Mouse (Mus musculus) liver (tissue): ENCODE measurements around the gene Spen.
"Not testable (repeated sequence)": the region's sequence is repeated elsewhere in the genome, so short reads cannot be mapped to it uniquely, and the experiment has no call there.

ENCODE experiments used
- DNase-seq: peaks from one replicate; pipeline ENCODE4 v3.0.0-alpha.2; 2020; ENCODE audit warnings: mixed read lengths

Spen gene

DNA sequence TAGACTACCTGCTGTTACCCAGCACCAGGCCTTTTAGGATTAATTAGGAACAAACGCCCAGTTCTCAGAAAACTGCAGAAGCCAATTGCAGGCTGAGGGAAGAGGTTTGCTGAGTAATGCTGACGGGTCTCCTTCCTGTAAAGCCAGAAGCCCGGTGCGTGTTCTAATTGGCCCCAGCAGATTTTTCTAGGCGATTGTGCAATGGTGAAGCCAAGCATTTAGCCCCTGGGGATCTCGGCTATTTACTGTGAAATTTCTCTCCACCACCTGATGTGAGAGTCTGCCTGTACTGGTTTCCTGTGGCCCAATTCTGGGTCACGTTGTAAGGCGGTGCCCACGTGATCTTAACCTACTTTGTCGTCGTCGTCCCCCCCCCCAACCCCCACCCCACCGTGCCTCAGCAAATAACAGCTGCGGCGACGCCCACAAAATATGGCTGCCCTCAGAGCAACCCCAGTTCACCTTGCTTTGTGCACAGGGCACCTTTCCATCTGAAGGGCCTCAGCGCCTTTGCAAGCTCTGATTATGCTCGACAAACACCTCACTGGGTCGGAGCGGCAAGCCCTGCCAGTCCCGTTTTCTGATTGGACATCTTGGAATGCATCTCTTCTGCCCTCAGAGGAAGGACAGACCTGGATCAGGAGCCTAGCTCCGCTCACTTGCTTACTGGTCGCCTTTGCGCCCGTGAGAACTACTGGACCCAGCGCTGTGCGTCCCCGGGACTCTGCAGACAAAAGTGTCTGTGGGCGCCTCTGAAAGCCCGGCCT lies 20.9 kb upstream of the Spen start:
- peak; percentile 85 for DNase-seq

DNA sequence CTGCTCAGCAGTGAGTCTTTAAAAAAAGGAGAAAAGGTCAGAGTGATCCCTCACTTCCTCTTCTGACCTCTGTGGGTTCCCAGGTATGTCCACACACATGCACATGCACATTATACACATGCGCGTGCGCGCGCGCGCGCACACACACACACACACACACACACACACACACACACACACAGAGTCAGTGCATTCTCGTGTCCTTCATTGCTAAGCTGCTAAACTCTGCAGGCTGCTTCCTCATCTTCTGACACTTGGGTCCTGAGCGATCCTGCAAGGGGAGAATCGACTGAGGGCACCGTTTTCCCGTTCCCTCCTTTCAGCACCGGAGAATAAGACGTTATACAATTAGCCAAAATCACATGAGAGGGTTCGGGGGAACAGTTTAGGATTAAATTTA lies 20.3 kb upstream of the Spen start:
- peak; percentile 54 for DNase-seq

DNA sequence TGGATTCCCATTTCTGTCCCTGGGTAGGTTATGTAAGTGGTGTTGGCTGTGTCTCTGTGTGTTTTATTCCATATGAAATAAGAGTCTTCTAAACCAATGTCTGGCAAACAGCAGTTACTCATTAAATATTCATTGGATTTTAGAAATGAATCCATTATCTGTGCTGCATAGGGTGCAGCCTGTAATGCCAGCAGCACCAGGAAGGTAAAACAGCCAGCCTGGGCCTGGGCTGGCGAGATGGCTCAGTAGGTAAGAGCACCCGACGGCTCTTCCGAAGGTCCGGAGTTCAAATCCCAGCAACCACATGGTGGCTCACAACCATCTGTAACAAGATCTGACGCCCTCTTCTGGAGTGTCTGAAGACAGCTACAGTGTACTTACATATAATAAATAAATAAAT lies 17.8 kb upstream of the Spen start:
- DNase-seq: not testable (repeated sequence)

DNA sequence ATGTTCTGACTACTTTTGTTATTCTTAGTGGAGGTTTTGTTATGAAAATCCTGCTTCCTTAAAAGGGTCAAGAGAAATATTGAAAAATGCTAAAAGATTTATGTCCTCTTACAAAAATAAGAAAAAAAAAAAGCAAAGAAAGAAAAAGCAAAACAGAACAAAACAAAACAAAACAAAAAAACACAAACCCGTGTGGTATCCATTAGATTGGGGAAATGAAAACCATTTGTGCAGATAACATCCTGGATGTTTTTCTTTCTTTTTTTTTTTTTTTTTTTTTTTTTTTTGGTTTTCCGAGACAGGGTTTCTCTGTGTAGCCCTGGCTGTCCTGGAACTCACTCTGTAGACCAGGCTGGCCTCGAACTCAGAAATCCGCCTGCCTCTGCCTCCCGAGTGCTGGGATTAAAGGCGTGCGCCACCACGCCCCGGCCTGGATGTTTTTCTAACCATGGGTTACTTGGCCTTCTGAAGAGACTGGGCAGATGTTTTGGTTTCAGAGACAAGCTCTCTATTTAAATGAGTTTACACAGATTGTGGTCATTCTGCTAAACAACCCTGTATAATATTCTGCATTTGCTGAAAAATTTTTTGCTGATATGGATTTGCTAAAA lies 16.0 kb upstream of the Spen start:
- DNase-seq: not testable (repeated sequence)

DNA sequence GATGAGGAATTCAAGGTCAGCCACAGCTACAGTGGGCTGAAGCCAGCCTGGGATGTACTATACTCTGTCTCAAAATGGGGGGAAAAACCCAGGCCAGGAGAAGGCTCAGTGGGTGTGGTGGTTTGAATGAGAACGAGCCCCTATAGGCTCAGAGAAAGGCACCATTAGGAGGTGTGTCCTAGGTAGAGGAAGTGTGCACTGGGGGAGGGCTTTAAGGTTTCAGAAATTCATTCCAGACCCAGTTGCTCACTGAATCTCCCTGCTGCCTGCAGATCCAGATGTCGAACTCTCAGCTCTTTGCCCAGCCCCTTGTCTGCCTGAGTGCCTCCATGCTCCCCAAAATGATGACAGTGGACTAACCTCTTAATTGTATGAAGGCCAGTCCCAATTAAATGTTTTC lies 14.1 kb upstream of the Spen start:
- DNase-seq: peak; percentile 28

DNA sequence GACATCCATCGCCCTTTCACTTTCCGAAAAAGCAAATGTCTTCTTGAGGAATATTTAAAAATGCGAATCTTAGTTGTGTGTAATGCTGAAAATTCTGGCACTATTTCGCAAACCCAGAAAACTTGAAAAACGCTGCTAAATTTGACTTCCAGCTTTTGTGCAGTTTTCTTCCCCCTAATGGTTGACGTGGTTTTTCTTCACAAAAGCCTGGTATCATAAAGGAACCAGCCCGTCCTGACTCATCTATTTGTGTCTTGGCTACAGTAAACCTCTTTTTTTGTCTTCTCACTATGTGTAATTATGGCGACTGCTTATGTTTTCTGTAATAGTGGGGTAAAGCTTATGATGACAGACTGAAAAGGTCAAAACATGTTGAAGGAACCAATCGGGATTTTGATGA lies 8.9 kb upstream of the Spen start:
- no peak for DNase-seq

DNA sequence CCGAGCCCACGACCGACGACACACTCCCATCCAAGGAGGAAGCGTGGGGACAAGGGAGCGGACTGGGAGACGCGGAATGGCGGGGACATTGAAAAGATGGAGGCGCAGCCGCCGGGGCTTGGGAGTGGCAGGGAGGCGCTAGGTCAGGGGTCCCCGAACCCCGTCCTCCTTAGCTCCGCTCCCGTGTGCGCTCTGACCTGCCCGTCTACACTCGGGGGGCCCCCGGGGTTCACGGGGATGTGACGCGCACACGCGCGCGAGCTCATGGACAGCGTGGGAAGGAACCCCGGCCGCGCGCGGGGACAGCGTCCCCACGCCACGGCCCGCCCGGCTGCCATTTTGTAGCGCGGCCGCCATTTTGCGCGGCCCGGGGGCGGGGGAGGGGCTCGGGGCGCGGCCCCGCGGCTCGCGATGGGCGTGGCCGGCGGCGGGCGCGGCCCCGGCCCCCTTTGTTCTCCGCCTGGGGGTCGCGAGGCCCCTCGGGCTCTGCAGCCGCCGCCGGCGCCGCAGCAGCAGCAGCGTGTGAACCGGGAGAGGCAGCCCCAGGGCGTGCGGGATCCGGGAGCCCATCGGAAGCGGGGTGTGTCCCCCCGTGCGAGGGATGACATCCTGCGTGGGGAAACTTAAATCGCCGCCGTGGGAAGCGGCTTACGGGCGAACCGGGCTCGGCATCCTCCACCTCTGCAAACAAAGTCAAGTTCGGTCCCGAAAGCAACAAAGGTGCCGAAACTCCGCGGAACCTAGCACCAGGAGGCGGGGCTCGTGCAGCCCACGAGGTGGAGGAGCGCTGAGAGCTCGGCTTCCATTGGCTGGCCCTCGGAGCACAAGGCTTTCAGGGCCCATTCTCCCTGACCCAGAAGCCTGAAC lies 8.2 kb upstream of the Spen start:
- DNase-seq: peak; percentile 88

DNA sequence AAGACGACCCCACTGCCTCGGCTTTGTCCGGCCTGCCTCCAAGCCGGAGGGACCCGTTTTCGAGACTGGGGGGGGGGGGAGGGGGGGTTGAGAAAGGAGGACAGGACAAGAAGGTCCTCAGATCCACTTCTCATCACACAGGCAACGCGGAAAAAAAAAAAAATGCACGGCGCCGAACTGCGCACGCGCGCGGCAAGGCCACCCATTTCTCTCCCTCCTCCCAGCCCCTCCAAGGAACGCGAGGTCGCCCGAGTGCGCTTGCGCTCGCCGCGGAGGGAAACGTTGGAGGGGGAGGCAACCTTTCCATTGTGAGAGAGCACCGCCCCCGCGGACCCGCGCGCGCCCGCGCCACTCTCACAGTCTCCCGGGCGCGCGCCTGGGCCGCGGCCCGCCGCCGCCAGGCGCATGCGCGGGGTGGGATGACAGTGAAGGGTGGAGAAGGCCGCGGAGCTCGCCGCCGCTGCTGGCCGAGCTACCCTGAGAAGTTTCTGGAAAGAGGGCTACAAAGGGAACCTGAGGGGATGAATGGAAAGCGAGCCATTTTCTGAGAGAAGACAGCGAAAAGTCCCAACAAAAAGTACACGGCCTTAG lies 7.4 kb upstream of the Spen start:
- peak; percentile 100 for DNase-seq

DNA sequence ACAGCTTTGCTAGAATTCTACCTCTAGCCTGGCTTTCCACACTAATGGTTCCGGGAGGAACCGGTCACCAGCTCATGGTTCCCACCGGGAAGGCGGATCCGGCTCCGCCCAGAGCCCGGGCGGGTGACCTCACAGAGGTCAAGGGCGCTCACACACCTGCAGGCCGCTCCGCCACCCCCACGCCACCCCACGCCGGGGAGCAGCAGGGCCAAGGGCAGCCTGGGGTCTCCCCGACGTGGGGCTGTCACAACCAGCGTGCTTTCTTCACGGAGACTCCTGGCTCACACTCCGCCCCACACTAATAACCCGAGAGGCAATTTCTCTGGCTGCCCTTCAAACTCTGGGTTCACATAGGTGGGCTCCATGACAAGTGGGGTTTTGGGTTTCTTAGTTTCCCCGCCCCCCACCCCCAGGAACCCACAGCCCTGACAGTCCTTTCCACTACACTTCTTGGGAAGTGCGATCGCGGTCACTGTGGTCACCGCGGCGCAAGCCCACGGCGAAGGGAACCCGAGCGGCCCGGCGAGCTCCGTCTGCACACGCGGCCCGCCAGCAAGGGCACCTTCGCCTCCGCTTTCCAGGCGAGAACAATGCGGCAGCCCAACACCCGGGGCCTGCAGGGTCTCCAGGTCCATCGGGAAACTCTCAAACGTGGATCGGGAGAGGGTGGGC lies 6.8 kb upstream of the Spen start:
- peak; percentile 83 for DNase-seq

DNA sequence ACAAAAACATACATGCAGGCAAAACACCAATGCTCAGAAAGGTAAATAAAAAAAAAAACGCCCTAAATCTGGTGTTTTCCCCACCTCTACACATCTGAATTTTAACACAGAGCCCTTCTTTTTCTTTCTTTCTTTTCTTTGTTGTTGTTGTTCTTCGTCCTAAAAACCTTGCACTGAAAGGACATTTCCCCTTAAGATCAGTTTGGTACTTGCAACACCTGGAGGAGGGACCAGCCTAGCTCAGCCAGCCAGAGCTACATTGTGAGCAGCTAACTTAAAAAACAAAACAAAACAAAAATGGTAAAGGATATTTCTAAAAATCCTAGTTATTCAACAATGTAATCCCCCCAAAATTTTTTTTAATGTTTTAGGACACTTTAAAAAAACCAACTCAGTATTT lies 6.1 kb upstream of the Spen start:
- no peak for DNase-seq

DNA sequence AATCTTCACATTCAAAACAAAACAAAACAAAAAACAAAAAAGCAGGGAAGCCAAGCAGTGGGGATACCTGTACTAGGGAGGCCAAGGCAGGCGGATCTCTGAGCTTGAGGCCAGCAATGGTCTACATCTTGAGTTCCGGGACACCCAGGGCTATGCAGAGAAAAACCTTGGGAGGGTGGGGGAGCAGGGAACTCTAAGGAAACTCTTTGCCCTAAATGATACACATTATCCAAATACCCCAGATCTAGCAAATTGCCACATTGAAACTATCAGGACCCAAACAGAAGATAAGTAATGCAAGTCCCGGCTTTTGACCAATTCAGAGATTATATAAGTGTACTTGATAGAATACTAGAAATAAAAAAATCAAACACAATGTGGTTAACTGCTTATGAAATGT lies 5.2 kb upstream of the Spen start:
- DNase-seq: no peak

DNA sequence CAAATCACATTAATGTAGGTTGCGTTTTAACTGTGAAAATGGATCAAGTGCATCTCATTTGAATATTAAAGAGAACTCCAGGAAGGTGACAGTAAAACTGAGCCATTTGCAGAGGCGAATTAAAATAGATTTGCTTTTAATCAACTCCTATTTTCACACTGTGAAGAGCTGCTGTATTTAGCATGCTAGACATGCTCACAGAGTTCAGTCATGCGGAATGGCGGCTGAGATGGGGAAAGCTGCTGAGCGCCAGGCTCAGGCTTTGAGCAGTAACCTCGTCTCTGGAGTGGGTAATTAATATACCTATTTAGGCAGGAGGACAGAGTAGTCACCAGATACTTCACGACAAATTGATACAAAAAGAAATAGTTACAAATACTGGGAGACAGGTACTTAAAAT lies 3.5 kb upstream of the Spen start:
- DNase-seq: no peak

DNA sequence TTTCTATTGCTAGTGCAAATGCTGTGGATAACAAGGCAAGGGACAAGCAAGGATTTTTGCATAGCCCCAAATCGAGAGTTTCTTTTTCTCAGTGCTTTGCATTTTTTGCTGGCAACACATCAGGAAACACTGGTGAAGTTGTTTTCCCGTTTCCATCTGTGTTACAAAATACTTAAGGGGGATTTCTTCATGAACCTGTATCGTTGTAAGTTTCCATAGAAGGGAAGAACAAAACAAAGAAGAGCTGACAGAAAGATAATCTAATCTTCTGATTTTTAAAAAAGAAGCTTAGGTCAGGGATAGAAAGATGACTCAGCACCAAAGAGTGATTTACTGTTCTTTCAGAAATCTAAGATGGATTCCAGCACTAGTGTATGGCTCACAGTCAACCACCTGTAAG lies 2.4 kb upstream of the Spen start:
- DNase-seq: no peak

DNA sequence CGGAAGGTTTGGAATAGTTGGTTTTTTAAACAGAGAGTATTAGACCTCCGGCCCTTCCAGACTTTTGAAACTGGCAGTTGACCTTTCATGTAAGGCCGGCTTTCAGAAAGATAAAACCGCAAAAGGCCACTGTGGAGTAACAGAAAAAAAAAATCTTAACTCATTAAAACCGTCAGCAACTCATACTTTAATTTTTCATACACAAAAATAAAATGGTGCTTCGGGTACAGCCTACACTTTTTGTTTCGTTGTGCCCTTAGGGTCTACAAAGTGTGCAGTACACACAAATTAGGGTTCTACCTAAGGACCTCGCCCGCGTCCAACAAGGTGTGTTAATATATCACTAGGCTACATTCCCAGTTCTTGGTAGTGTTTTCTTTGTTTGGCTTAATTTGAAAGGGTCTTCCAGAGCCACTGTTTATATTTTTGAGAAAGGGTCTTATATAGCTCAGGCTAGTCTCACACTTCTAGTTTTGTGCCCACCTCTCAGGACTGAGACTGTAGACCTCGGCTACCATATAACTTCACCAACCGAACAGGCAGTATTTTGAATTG lies 893 bp upstream of the Spen start:
- no peak for DNase-seq

DNA sequence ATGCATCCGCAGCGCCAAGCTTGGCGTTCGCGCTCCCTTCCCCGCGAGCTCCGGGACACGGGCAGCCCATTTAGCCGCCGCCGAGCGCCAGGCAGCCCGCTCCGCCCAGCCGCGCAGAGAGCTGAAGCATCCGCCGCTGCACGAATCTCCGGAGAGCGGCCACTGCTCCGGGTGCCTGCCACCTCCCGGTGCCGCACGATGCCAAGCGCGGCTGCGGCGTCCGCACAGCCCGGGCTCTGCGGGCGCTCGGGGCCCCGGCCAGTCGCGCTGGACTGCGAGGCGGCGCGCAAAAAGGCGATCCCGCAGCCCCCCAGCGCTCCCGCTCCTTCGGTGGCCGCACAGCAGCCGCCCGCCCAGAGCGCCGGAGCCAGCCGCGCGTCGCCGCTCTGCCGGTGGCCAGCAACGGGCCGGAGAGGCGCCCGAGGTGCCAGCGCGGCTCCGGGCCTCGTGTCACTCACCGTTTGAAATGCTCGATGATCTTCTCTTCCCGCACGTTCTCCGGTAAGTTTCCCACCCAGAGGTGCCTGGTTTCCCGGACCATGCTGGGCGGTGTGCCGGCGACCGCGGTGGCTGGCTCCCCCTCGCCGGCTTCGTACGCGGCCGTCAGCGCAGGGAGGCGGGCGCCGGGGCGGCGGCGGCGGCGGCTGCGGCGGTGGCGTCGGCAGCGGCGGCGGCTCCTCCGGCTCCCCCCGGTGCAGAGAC lies 540 bp downstream of the Spen start:
- DNase-seq: peak; percentile 74

DNA sequence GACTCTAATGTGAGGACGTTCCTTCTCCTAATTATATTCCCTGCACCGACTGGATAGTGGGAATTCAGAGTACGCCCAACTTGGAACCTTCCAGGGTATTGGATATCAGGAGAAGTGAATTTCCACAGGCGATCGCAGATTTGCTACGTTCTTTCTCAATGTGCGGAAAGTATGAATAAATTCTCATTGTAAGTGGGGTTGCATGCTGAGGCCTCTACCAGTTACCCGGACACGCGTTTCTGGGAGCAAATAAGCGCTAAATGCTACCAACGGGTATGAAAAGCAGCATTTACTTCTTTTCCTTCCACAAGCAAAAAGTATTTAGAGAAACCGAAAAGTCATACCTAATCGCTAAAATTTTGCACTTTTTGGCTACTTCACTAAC lies 1.2 kb downstream of the Spen start:
- DNase-seq: no peak

DNA sequence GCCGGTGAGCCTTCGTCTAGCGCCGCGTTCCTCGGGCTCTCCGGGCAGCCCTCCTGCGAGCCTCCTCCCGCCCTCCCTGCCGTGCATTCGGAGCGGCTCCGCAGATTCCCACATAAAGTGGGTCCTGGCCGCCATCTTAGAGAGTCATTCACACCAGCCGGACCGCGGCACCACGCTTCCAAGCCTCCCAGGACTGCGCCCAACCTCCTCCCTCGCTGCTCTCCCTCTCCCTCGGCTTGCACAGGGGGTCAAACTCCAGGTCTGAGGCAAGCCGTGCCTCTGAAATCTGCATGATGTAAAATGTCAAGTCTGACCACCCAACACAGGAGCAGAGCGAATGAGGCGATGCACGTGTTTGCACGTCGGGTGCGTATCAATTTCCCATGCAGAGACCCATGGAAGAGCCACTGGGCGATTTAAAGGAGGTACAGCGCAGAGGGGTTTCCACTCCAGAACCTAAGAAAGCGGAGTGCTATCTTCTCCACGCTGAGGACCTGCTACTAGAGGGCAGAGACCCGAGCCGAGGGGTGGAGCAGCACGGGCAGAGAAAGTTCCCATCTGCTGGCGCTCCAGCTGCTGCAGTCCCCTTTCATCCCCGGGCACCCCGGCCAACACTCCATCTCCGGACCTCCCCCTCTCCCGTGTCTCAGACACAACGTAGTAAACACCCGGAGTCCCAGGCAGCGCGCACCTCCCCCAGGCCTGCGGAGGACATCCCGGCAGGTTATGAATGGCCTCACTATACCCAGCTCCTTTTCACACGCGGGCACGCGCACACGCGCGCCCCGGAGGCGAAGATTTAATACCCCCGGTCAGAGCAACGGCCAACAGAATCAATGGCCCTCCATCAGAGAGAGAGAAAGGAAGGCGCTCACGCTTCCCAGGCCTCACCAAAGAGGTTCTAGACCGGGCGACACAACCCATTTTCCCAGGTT lies 1.8 kb downstream of the Spen start:
- peak; percentile 69 for DNase-seq

DNA sequence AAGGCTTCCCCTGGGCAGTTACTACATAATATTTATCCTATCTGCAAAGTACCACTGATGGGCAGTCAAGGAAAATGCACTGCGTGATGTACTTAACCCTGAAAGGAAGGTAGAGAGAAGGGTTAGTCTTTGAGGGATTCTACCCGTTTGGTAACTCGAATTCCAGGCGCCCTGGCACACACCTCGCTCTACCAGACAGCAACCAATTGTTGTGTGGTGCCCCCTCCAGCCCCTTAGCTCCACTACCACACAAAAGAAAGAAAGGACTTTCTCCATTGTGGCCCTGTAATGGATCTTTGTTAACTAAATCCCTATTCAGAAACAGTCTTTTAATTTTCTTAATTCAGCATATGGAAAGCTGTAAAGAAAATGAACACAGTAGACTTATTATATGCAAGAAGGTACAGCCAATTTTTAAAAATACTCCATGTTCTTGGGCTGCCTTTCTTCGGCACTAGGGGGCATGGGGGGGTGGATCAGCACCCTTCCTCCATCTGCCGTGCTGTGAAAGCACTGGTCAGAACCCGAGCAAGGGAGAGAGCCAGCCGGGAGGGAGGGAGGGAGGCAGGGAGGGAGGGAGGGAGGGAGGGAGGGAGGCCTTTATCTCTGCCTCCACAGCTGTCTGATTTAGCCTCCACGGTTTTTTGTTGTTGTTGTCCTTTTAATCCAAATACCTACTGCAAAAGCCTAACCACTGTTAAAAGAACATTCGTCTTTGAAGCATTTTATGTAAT lies 3.3 kb downstream of the Spen start:
- peak; percentile 85 for DNase-seq

DNA sequence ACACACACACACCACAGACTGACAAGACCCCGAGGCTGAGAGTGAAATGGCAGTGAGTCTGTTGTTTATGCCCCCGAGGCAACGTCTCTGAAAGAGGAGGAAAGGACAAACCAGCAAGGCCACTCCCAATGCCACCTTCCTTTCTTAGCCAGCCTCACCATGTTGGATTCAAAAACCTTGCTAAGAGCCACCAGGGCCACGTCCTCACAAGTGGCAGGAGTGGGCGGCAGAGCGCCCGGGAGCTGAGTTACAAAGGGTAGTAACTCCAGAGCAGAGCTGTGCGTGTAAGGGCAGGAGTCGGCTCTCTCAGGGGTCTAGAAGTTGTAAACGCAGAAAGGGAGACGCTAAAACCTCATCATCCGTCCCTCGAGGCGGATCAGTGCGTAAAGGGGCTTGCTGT lies 7.4 kb downstream of the Spen start:
- no peak for DNase-seq

DNA sequence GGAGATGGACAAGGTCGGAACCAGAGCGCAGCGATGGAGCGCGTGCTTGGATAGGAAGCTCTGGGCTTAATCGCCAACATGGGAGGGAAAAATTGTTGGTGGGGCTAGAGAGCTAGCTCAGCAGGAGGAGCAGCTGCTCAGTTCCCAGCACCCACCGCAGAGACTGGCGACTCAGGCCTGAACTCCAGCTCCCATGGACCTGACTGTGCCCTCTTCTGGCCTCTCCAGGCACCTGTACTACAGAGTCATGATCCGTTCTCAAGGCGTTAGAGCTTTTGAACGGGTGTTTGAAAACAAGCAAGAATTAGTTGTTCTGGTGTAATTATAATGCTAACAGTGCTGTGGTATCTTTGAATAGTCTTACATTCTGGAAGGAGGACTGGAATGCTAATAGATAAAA lies 9.5 kb downstream of the Spen start:
- DNase-seq: no peak
